Mouse (Mus musculus) lung, postnatal 14 days (tissue): ENCODE results near the gene Magi1.
A peak's percentile ranks its signal among the peaks of the same experiment; 100 is the strongest.

ENCODE experiments used
- DNase-seq: peaks from one replicate; pipeline ENCODE4 v3.0.0; 2021

The Magi1 gene

DNA sequence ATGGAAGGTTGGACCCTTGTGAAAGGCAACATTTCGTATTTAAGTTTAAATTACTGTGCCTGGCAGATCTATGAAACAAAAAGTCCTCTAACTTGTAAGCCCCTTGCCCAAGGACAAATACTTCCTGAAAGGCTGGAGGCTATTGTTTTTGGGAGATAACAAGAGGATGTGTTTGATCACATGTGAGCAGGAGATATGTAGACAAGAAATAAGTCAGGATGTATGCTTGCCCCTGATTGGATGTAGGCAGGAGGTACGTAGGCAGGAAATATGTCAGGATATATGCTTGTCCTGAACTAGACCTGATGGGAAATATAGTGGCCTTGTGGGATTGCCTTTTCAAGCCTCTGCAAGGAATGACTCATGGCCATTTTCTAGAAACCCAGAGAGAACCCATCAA lies 84.0 kb downstream of the Magi1 start:
- no peak for DNase-seq

GRCm38 (mm10) chr6:94197831-94198230 lies 85.9 kb downstream of the Magi1 start:
- no peak for DNase-seq

DNA sequence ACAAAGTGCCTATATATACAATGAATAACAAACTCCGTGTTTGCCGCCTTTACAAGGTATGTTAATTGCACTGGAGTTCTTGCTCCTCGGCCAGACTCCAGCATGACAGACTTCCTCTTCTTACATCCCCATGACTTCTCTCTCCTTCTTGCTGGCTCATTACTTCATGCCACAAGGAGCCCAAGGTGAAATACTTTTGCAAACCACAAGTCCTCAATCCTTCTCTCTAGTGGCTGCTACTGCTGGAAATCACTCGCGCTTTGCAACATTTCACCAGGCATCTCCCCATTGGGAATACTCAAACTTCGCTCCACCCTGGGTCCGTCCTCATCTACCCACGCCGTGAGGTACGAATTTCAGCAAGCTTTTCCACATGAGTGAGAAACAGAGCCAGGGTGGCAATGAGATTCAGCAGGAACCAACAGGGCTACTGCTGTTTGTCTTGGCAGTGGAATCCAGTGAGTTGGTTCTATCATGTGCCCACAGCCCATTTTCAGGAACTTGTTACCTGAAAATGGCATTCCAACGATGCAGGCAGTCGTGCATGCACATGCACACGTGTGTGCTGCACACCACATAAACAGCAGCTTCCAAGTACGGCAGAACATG lies 88.3 kb downstream of the Magi1 start:
- DNase-seq = no peak

DNA sequence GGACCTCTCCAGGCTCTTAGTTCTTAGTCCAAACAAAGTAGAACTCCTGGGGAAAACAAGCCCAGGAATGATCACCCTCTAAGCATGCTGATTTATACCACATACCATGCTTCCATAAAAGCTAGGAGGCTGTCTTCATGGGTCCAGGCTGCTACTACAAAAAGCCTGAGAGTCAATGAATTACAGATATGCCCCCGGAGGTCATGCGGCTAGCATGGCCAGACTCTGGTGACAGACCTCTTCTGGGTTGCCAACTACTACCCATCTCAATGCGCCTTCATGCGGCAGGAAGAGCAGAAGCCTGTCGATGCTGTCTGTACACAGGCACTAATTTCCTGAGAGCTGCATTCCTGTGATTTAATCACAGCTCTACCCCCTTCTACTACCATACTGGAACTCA lies 92.9 kb downstream of the Magi1 start:
- no peak for DNase-seq

DNA sequence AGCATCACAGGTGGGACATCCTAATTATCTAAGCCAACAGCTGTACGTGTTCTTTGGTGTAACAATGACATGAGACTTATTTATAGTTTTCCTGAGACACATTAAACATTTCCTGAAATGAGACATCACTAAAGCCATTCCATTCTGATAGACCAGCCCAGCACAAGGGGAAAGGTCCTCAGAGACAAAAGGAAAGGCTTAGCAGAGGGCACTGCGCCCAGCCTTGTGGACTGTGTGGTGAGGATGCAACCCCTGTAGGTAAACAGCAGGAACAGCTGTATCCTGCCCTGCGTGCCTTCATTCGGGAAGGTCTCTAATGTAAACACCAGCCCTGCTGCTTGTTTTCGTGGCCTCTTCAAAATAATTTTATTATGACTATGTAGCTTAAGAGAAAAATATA lies 94.3 kb downstream of the Magi1 start:
- DNase-seq = no peak

DNA sequence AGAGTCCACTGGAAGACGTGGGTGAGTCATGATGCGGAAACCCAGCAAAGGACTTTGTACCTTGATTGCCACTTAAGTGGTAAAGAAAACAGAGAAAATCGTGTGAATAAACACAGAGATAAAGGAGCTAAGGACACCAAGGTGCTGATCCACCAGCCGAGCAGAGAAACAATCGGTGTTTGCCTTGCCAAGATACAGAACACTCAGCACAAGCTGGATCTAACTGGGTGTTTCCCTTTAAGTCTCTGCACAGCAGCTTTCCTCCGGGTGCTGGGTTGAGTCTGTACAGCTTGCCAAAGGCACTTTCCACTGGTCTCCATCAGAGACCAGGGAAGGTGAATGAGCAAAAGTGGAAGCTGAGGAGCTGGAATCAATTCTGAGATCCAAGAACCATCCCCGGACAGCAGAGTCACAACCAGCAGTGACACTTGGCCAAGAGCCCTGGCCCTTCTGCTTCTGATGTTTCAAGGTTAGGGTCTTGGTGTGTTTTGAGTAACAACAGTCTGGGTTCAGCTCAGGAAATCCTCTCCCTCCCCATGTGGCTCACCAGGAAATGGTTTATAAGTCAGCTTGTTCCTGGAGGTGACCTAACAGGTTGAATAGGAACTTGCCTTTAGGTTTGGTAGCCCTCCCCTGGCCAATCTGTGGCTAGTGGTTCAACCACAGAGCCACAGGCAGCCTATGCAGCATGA lies 96.9 kb downstream of the Magi1 start:
- DNase-seq = no peak

DNA sequence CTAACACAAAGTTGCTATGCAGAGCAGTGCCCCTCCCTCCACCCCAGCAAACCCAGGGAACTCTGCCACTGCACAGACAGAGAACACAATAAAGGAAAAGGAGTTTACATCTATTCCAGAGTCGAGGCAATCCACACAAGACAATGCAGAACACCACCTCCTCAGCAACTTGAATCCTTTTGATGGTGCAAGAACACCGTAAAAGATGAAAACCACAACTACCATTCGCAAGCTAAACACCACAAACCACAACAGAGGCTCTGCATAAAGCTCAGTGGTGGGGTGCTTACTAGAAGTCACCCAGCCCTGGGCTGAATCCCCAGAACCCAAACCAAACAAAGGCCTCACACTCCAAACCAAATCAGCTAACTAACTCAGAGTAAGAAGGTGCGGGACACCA lies 99.4 kb downstream of the Magi1 start:
- no peak for DNase-seq

- DNase-seq = no peak
Observed at GRCm38 (mm10) chr6:94183354-94183851, 100.3 kb downstream of the Magi1 start.

DNA sequence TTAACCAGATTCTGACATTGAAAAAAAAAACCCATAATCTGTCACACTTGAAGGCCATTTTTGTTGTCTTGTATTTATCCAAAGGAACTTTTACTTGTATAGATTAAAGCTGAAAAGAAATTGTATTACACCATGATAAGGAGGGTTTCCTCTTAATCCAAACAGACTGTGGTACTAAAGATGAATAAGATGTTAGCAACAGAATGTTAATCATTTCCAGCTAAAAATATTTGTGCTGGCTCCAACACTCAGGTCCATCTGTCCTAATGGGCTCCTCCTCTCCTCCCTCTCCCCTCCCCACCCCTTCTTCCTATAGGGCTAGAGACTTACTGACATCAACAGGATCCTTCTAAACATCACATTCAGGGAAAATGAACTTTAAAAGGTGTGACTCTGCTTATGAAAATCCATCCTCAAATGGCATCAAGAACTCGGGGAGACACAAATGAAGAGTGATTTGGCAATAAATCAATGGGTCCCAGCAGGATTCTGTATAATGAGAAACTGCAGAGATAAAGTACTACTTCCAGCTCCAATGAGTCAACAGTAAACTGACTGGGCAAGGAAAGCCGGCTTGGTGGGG lies 102.0 kb downstream of the Magi1 start:
- no peak for DNase-seq

DNA sequence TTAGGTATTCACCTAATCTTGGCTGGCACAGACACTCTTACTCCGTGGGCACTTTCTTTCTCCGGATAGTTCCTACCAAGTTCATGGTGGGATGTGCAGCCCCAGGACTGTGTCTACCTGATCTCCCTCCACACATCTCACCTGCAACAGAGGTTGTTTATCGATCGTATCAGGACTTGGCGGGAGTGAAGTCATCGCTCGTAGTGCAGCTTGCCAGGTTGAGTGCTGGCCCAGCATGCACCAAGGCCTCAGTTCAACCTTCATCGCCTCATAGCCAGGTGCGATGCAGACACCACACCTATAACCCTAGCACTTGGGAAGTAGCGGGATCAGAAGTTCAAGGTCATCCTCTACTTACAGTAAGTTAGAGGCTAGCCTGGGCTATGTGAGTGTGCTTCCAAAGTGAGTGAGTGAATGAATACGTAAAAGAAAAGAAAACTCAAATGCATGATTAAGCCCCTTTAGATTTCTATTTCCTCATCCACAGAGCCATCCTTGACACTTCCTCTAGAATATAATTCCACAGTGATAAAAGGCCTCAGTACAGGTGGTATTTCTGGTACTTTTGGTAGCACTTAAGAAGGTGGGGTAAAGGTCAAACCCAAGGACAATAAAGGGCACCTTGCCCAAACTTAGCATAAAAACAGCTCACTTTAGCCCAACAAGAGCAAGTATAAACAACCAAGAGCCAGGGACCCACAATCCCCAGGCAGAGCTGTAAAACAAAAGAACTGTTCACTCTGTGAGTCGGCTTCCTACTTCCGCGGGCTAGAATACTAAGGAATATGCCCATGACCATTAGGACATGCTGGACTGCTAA lies 103.2 kb downstream of the Magi1 start:
- DNase-seq = no peak

GRCm38 (mm10) chr6:94177559-94177958 lies 106.2 kb downstream of the Magi1 start:
- DNase-seq = no peak

GRCm38 (mm10) chr6:94176705-94177104 lies 107.0 kb downstream of the Magi1 start:
- no peak for DNase-seq

- DNase-seq = no peak
Observed at GRCm38 (mm10) chr6:94171250-94171649, 112.5 kb downstream of the Magi1 start.

GRCm38 (mm10) chr6:94169581-94170194 lies 114.0 kb downstream of the Magi1 start:
- no peak for DNase-seq

- no peak for DNase-seq
Observed at GRCm38 (mm10) chr6:94165951-94166350, 117.8 kb downstream of the Magi1 start.

GRCm38 (mm10) chr6:94164753-94165536 lies 118.8 kb downstream of the Magi1 start:
- no peak for DNase-seq

DNA sequence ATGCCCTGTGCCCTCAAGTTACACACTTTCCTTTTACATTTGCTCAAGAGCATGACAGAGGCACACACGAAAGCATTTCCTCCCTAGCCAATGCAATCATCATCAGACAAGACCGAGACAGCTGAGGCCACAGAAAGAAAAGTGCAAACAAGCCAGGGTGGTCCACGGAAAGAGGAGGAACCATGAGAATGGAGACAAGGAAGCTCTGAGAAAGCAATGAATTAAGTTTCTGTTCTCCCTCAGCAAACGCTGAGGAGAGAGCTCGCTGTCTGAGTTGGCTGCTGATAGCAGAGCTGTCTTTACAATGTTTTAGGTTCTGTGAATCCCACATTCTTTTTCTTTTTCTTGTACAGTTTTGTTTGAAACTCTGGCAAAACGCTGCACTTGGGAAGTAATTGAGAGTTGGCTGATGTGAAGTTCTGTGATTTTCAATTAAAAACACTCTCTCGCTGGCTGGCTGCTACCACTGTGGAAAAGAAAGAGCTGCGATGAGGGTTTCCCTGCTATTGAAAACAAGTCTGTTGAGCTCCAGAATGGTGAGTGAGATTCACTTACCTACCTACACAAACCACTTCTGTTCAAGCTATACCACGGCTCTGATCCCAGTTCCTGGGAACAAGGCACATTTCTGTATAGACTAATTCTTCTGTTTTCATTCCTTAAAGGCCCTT lies 120.3 kb downstream of the Magi1 start:
- DNase-seq = no peak

- DNase-seq = no peak
Observed at GRCm38 (mm10) chr6:94162918-94163317, 120.8 kb downstream of the Magi1 start.

- DNase-seq = no peak
Observed at GRCm38 (mm10) chr6:94159256-94159655, 124.5 kb downstream of the Magi1 start.

GRCm38 (mm10) chr6:94158119-94158848 lies 125.4 kb downstream of the Magi1 start:
- DNase-seq = peak; percentile 28

- no peak for DNase-seq
Observed at GRCm38 (mm10) chr6:94155996-94156395, 127.7 kb downstream of the Magi1 start.
